Mouse (Mus musculus) urinary bladder, postnatal 10 days (tissue): Measurements from ENCODE around the gene Ccdc142.

Experiments
- DNase-seq: peaks from one replicate; pipeline ENCODE4 v3.0.0; 2022; ENCODE audit warnings: low spot score

The Ccdc142 gene

GRCm38 (mm10) chr6:83141636-83142035 is 40.2 kb downstream of the Ccdc142 start:
- no peak for DNase-seq

- DNase-seq: no peak
Observed at GRCm38 (mm10) chr6:83142211-83142731, 40.9 kb downstream of the Ccdc142 start.

GRCm38 (mm10) chr6:83142886-83143285 is 41.5 kb downstream of the Ccdc142 start:
- DNase-seq: no peak

- DNase-seq: no peak
Observed at GRCm38 (mm10) chr6:83145209-83145608, 43.8 kb downstream of the Ccdc142 start.

- DNase-seq: no peak
Observed at GRCm38 (mm10) chr6:83145805-83146204, 44.4 kb downstream of the Ccdc142 start.

DNA sequence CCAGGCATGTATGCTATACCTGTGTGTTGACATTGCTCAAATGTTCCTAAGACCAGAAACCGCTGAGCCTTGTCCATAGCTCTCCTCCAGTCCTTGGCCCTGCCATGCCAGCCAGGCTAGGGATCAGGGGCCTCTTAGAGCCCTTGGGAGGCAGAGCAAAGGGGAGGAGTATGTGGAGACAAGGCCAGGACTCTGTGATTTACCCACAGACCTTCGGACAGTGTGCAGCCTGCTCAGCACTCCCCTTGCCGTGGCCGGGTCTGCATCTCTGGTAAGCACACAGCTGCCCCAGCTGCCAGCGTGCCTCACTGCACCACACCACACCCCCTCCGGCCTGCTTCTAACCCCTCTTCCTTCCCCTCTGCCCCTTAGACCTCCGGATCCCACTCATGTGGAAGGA is 45.9 kb downstream of the Ccdc142 start:
- DNase-seq: no peak

- no peak for DNase-seq
Observed at GRCm38 (mm10) chr6:83151721-83152120, 50.3 kb downstream of the Ccdc142 start.

DNA sequence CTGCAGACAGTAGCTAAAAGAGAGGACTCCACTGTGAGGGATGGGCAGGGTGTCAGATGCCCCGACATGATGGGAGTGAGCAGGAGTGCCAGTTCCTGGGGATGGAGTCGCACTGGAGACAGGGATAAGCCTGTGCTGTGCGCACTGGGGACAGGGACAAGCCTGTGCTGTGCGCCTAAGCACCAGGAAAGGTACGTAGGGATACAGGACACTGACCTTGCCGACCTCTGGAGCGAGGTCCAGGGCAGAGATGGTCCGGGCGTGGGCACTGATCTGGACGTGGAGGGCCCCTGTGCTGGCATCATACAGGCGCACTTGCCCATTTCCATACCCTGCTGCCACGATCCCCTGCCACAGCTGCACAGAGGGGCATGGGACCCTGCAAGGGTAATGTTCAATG is 51.6 kb downstream of the Ccdc142 start:
- no peak for DNase-seq

DNA sequence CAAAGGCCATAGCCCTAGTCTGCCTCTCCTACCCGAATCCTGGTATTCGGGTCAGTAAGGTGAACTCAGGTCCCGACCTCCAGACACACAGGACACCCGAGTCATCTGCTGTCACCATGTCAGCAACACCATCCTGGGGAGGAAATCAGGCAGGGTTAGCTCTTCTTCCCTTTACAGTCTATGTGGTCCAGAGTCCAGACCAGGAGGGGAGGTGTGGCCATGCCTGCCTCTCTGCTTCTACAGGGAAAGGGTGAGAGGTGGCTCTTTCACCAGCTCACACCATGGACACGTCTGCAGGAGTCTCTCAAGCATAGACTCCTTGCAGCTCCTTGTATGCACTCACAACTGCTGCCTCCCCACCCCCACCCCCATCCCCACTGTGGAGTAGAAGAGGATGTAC is 52.1 kb downstream of the Ccdc142 start:
- DNase-seq: no peak

DNA sequence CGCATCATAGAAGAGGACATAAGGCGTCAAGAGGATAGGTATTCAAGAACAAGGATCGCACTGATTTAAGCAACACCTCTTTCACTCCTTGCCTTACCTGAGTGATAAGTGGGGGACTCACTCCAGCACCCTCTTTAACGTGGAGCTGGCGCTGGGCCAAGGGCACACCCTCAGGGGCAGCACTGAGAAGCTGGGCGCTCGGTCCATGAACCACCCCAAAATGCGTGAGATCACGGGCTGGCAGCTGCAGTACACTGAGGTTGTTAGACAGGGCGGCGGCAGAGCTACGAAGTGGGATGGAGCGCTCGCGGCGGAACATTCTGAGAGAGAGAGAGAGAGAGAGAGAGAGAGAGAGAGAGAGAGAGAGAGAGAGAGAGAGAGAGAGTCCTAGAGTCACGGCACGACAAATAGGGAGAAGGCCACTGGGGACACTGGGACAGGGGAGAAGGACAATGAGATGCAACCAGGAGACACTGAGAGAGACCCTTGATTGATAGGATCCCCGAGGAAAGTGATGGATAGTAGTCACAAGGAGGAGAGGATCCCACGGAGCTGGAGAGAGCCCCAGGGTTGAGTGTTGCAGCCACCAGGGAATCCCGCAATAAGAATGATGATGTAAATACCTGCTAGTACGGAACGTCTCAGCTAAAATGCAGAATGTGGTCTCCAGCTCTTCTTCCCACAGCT is 54.3 kb downstream of the Ccdc142 start:
- no peak for DNase-seq

- no peak for DNase-seq
Observed at GRCm38 (mm10) chr6:83156259-83156684, 54.9 kb downstream of the Ccdc142 start, which contains the start of the genes Wdr54 and 1700003E16Rik. Gene Wdr54 (minus strand): TSS chr6:83156397. Gene 1700003E16Rik (plus strand): TSS chr6:83156404.
